Mouse (Mus musculus) testis, adult 2 months (tissue): Measurements from ENCODE around the gene Rnf217.

ENCODE experiments used
- CTCF ChIP-seq: fragments of 200-500 bp; IDR thresholded peaks from 2 replicates; pipeline ENCODE4 v1.5.1; 2012; ENCODE audit warnings: low read depth, mild to moderate bottlenecking, inconsistent platforms, low read length, moderate library complexity; ENCODE audit not compliant: control insufficient read depth, insufficient read depth, insufficient replicate concordance
- POLR2A ChIP-seq: fragments of 200-500 bp; IDR thresholded peaks from 2 replicates; pipeline ENCODE4 v1.6.1; 2012; ENCODE audit warnings: low read depth, mild to moderate bottlenecking, inconsistent platforms, low read length, moderate library complexity; ENCODE audit not compliant: control insufficient read depth

DNA sequence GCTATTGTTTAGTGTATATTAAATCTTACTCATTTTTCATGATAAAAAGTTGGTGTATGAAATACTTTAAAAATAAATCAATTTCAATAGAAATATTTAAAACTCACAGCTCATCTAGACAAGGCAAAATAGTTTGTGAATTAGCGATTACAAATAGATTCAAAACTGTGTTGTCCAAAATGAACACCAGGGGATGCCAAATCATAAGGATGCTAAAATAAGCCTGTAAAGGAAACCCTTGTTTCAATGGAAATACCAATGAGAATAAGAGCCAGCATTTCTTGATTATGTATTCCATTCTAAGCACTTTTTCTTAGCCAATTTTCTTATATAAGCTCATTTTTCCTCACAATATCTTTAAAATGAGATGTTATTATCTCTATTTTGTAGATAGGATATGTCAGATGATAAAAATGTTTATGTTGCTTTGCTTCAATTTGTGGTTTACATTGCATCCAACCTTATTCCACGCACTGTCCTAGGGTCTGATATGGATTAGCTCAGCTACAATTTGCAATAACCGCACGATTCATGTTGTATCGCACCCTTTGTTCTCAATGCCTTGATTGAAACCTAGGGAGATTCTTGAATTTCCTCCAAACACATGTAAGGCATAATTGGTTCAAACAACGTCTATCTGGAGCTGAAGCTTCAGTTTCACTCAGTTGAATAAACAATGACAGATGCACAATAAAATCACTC is 143.0 kb downstream of the Rnf217 start:
- TF ChIP-seq POLR2A (no peak), CTCF (no peak)
